Mouse (Mus musculus) neutrophil, adult 5-6 weeks (primary cell): Measurements from ENCODE around the gene Cd68. TPM values are rescaled to one million over a fixed set of nuclear protein-coding genes. Genes with fewer than 3 reads are reported as not detected.
"Not testable (repeated sequence)": the region's sequence is repeated elsewhere in the genome, so short reads cannot be mapped to it uniquely, and the experiment has no call there.

ENCODE experiments used
- ATAC-seq: fragments of 151-379, 151-347 bp; 2 replicates; pipeline ENCODE4 v1.8.0; 2017; ENCODE audit warnings: mild to moderate bottlenecking, moderate TSS enrichment; ENCODE audit not compliant: insufficient number of reproducible peaks, poor library complexity, low FRiP score, severe bottlenecking; ENCODE audit errors: extremely low read depth
- total RNA-seq: library from RNA; stranded (forward); fragments of 200-1000 nt; gene quantifications from 2 replicates; pipeline ENCODE4 v1.2.3, GENCODE M21; 2017

Gene Cd68
- total RNA-seq, 1 experiment from 2014 or later, result 91.5 TPM

DNA sequence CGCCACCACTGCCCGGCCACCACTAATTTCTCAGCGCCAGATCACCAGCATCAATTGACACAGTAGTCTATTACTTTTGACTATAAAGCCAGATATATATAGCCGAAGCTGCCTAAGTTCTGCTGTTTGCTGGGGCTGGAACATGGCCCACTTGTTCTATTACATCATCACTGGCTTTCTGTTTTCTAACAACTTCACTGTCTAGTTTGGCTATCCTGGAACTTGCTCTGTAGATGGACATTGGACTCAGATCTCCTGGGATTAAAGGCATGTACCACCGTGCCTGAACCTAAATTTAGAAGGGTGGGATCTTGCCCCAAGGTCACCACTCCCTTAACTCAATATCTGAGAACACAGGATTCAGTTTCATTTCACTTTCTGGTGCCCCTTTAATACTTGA, 20.1 kb downstream of the Cd68 start:
- no peak for ATAC-seq

DNA sequence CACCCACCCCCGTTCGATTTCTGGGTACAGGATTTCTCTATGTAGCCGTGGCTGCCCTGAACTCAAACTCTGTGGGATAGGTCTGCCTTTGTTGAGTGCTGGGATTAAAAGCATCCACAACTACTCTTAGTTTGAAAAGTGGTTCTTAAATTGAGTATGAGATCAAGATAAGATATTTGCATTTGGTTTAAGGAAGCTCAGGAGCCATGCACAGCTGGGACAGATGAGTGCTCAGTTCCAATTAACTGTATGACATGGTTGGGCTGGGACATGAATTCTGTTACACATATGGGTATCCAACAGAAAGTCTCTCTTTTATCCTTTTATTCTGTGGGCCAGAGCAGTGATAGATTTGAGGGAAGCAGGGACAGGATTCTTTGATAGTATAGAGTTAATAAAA, 30.5 kb downstream of the Cd68 start:
- ATAC-seq, result no peak

DNA sequence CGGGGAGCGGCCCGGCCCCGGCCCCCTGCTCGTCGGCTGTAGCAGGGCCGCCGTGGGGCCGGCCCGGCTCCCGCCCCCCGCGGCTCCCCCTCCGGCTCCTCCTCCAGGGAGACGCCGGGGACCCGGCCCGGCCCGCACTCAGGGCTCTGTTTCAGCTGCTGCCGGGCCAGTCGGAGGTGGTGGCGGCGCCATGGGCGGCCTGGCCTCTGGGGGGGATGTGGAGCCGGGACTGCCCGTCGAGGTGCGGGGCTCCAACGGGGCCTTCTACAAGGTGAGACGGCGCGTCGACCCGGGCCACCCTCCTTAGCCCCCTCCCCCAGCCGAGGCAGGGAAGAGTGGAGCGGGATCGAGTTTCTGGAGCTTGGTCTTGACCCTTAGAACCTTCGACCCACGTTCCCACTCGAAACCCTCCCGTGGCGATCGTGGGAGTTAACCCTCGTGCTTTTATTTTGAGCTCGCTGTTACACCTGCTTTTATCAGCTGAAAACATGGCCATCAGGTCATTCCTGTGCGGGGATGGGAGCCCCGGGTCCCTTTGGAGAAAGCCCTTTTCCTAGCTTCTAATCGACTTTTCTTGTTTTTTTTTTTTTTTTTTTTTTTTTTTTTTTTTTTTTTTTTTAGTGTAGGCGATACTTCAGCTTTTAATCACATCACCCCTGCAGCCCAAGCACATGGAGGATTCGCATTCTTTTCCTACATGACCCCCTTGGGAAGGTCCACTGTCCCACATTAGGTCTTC, 32.7 kb downstream of the Cd68 start:
- no peak for ATAC-seq

DNA sequence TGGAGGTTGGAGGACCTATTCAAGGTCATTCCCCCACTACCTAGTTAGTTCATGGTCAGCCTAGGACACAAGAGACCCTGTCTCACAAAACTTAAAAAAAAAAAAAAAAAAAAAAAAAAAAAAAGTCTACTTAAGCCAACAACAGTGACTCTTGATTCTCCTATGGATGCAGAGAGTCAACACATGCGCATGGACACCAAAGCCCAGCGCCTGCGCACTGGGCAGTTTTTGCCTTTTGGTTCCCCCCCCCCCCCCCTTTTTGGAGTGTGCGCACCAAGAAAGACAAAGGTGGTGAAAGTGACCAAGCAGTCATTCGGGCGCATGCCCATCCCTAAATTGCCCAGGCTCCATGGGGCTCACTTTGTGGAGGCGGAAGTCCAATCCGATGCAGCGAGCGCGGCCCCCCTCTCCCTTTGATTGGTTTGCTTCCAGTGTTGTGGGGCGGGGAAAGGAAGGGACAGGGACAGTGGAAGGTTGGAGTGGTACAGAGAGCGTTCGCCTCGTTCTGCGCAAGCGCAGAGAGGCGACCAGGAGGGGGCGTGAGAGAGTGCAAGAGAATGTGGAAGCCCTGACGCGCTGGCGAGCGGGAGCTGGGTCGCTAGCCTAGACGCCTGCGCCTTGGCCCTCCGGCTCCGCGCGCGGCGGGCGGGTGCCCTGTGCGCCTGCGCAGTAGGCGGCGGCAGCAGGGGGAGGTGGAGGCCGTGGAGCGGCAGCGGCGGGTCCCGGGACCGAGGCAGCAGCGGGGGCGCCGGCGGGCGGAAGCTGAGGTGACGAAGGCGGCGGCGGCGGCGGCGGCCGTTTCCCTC, 33.5 kb downstream of the Cd68 start, which contains the start of gene Fxr2:
TSS of gene Fxr2 (plus strand) at position 707 of the 806 bp plus-strand sequence.
- ATAC-seq, result peak; percentile 92

DNA sequence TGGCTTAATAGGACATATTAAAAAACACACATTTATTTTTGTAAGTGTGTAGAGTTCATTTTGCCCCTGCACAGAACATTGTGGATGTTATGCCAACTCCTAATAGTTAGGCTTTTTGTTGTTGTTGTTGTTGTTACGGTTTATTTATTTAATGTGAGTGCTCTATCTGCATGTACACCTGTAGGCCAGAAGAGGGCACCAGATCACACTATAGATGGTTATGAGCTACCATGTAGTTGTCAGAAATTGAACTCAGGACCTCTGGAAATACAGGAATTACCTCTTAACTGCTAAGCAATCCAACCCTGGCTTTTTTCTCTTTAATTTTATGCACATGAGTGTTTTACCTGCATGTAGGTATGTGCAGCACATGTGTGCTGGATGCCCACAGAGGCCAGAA, 36.2 kb downstream of the Cd68 start:
- ATAC-seq, result no peak

DNA sequence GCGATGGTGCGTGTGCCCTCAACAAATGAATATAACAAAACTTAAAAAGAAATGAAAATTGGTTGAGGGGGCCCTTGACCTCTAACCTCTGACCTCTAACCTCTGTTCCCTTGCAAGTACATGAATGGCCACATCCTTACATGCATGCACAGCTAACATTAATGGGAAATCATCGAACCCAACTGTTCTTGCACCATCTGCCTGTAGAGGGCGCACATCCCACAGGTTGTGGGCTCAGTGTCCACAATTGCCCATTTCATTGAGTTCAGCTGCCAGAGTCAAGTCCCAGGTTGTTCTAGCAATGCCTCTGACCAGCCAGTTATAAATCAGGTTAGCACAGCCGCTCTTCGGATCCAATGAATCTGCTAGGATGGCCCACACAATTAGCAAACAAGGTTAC, 37.7 kb downstream of the Cd68 start:
- ATAC-seq, result peak; percentile 62; the same call in 1 of the 2 replicates

DNA sequence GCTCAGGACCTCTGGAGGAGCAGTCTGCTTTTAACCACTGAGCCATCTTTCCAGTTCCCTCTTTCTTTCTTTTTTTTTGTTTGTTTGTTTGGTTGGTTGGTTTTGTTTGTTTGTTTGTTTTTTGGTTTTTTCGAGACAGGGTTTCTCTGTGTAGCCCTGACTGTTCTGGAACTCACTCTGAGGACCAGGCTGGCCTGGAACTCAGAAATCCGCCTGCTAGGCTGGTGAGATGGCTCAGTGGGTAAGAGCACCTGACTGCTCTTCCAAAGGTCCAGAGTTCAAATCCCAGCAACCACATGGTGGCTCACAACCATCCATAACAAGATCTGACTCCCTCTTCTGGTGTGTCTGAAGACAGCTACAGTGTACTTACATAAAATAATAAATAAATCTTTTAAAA, 41.6 kb downstream of the Cd68 start:
- not testable (repeated sequence) for ATAC-seq

DNA sequence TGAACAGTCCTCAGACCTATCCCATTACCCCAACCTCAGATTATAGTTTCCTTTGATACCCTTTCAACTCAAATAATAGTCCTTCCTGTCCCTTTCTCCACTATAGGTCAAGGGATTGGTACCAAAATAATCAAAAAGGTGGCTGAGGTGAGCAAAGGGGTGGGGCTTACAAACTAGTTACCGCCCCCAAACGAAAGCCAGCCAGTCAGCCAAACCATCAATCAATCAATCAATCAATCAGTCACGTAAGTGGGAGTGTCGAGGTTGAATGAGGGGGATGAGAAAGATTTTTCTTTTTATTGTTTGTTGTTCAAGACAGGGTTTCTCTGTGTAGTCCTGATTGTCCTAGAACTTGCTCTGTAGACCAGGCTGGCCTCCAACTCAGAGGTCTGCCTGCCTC, 42.9 kb downstream of the Cd68 start:
- ATAC-seq, result no peak

DNA sequence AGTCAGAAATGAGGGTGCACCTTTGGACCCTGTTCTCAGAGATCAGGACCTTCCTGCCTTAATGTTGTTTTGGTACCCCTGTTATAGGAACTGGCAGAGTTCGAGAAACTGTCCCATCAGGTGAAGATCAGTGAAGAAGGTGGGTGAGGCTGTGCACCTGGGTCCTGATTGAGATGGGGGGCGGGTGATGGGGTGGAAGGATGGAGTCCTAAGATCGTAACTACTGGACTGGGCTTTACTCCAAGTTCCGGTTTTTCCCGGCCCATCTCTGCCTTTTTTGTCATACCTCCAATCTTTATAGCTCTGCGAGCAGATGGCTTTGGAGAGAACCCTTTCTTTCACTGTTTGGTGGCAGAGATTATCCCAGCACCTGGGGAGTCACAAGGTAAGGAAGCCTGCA, 43.5 kb downstream of the Cd68 start:
- no peak for ATAC-seq

DNA sequence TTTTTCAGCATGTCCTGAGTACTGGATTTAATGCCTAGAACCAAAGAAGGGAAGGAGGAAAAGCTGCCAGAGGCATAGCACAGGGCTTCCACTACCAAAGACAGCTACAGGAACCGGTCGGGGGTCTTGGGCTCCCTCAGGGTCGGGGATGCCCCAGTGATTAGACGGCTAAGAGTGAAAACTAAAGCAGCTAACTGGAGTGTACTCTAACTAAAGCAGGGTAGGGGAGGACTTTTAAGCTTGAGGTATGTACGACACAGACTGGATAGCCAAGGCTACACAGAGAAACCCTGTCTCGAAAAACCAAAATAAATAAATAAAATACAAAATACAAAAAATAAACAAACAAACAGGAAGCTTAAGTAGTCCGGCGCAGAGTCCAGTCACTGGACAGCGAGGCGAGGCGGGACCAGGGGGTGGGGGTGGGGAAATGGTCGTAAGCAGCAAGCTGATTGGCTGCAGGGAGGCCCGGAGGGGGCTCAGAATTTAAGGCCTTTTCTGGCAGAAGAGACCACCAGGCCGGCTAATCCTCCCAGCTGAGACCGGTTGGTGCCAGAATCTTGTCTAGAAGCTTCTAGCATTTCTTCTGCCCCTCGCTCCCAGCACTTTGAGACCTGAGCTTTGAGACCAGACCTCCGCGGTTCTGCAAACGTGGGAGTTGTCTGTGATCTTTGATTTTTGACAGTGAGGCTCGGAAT, 44.2 kb downstream of the Cd68 start, which contains the start of gene Sat2:
TSS of gene Sat2 (plus strand) at position 454 of the 698 bp plus-strand sequence.
- no peak for ATAC-seq

DNA sequence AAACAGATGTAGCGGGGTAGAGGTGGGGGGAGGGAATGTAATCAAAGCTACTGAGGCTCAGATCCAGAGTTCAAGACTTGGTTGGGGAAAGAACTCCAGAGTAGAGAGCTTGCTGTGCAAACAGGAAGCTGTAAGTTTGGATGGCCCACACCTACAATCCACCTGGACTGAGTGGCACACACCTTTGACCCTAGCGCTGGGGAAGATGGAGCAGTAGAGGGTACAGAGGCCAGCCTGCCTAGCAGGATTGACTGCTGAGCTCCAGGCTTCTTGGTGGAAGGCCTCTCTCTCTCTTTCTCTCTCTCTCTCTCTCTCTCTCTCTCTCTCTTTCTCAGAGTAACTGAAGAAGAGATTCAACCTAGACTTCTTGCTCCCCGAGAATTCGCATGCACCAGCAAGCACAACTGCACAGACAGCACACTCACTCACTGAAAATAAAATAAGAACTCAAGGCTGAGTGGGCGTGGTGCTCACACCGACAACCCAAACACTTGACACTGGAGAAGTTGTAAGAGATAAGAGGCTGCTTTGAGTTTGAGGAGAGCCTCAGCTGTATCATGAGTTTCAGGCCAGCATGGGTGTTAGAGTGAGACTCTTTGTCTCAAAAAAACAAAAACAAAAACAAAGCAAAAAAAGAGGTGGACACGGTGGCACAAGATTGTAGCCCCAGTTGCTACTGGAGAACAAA, 45.4 kb downstream of the Cd68 start:
- no peak for ATAC-seq

DNA sequence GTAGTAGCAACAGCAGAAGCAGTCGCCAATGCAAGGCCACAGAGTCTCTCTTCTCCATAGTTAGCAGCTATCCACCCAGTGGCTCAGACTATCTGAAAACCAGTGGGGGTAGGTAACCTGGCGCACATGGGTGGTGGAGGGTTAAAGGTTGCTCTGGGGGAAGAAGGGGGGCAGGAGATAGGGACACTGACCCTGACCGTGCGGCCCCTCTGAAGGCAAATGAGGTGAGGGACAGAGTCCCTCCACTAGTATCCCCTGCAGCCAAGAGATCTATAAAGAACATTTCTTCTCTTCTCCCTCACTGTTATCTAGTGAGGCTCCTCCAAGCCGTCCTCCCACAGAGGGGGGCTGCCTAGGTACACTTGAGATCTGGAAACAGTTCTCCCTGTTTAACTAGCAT, 48.1 kb downstream of the Cd68 start, which contains the start of gene Shbg:
TSS of gene Shbg (minus strand) at position 101 of the 400 bp plus-strand sequence.
- ATAC-seq, result no peak

DNA sequence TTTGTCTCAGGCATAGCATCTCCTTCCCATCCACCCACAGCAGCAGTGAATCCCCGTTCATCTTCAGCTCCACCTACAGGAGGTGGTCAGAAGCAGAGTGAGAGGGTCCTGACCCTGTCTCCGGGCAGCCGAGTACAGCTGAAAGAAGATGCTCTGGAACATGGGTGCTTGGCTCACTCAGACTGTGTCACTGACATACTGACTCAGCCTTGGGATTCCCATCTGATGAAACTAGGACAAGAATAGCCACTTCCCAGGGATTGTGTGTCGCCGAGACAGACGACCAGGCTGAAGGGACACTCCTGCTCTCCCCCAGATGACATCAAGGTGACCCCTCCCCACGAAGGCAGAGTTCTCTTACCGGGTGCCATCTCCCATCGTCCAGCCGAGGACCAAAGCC, 49.2 kb downstream of the Cd68 start:
- no peak for ATAC-seq

DNA sequence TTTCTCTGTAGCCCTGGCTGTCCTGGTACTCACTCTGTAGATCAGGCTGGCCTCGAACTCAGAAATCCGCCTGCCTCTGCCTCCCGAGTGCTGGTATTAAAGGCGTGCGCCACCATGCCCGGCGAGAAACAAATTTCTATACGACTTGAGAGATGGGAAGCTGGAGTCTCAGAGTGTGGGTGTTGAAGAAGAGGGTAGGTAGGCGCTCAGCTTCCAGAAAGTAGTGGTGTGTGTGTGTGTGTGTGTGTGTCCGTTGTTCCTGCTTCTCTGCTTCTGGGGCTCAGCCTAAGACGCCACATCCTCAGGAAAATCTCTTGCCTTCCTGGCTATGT, 51.7 kb downstream of the Cd68 start:
- not testable (repeated sequence) for ATAC-seq

Other genes starting within 250 kb of the Cd68 start
- gene Dnah2, start 117.0 kb downstream of the Cd68 start, total RNA-seq, result 0.12 TPM in 1 of 2 replicates, not detected in the other
- gene Efnb3, start 105.9 kb downstream of the Cd68 start, total RNA-seq, result 0.47 and 0.49 TPM in 2 replicates
- gene Wrap53, start 85.9 kb downstream of the Cd68 start, total RNA-seq, result 3.8 and 8.0 TPM in 2 replicates
- 38.3 and 39.8 TPM in 2 replicates for gene Trp53, start 85.8 kb downstream of the Cd68 start, total RNA-seq
- not detected in 2 replicates for gene Atp1b2, start 60.2 kb downstream of the Cd68 start, total RNA-seq
- gene Shbg, start 48.2 kb downstream of the Cd68 start, total RNA-seq, result not detected in 2 replicates
- gene Sat2, start 44.1 kb downstream of the Cd68 start, total RNA-seq, result not detected in 2 replicates
- 75.8 and 86.1 TPM in 2 replicates for gene Fxr2, start 33.2 kb downstream of the Cd68 start, total RNA-seq
- 1.5 and 2.1 TPM in 2 replicates for gene Sox15, start 10.8 kb downstream of the Cd68 start, total RNA-seq
- 35.6 and 41.3 TPM in 2 replicates for gene Mpdu1, start 3.5 kb downstream of the Cd68 start, total RNA-seq
- gene Eif4a1, start 6.3 kb upstream of the Cd68 start, total RNA-seq, result 265 and 300 TPM in 2 replicates
- gene Senp3, start 15.9 kb upstream of the Cd68 start, total RNA-seq, result 92.3 and 106 TPM in 2 replicates
- 3.3 and 3.7 TPM in 2 replicates for gene Tnfsf13, start 19.6 kb upstream of the Cd68 start, total RNA-seq
- 0.70 and 0.74 TPM in 2 replicates for gene Tnfsf12, start 29.7 kb upstream of the Cd68 start, total RNA-seq
- 0.58 and 0.86 TPM in 2 replicates for gene Tnfsfm13, start 29.9 kb upstream of the Cd68 start, total RNA-seq
- gene Polr2a, start 92.5 kb upstream of the Cd68 start, total RNA-seq, result 40.2 and 59.4 TPM in 2 replicates
- not detected in 2 replicates for gene Slc35g3, start 95.8 kb upstream of the Cd68 start, total RNA-seq
- gene Zbtb4, start 99.8 kb upstream of the Cd68 start, total RNA-seq, result 22.0 and 27.8 TPM in 2 replicates
- gene Chrnb1, start 129.8 kb upstream of the Cd68 start, total RNA-seq, result 3.5 and 5.3 TPM in 2 replicates
- gene Fgf11, start 135.7 kb upstream of the Cd68 start, total RNA-seq, result not detected in 2 replicates
- gene Tmem102, start 139.5 kb upstream of the Cd68 start, total RNA-seq, result 0.58 TPM in 1 of 2 replicates, not detected in the other
- gene Gm39566, start 149.1 kb upstream of the Cd68 start, total RNA-seq, result not detected in 2 replicates
- 0.47 TPM in 1 of 2 replicates, not detected in the other for gene Spem2, start 152.3 kb upstream of the Cd68 start, total RNA-seq
- gene Spem1, start 156.0 kb upstream of the Cd68 start, total RNA-seq, result not detected in 2 replicates
- 0.12 TPM in 1 of 2 replicates, not detected in the other for gene Nlgn2, start 171.6 kb upstream of the Cd68 start, total RNA-seq
- gene Tmem256, start 172.4 kb upstream of the Cd68 start, total RNA-seq, result 9.1 and 13.3 TPM in 2 replicates
- gene Plscr3, start 180.2 kb upstream of the Cd68 start, total RNA-seq, result 4.4 and 5.0 TPM in 2 replicates
- gene Tnk1, start 192.6 kb upstream of the Cd68 start, total RNA-seq, result not detected in 2 replicates
- not detected in 2 replicates for gene Tmem95, start 211.9 kb upstream of the Cd68 start, total RNA-seq
- gene Kctd11, start 215.3 kb upstream of the Cd68 start, total RNA-seq, result 9.0 and 9.5 TPM in 2 replicates
- gene Acap1, start 229.4 kb upstream of the Cd68 start, total RNA-seq, result 245 and 247 TPM in 2 replicates
- 2.8 and 3.8 TPM in 2 replicates for gene 2810408A11Rik, start 234.8 kb upstream of the Cd68 start, total RNA-seq
- gene Neurl4, start 234.9 kb upstream of the Cd68 start, total RNA-seq, result 64.1 and 71.1 TPM in 2 replicates
- gene Gps2, start 247.7 kb upstream of the Cd68 start, total RNA-seq, result 103 TPM in 2 replicates